Mouse (Mus musculus) MEL (cell line): ENCODE results near the gene Eed. TPM values are rescaled to one million over a fixed set of nuclear protein-coding genes. Genes with fewer than 3 reads are reported as not detected.

ENCODE experiments used
- DNase-seq: peaks from one replicate; pipeline ENCODE4 v3.0.0; 2011; ENCODE audit warnings: low read depth, low spot score
- H3K27ac ChIP-seq: 2 replicates; pipeline ENCODE4 v1.5.1; 2012; ENCODE audit warnings: low read depth, mild to moderate bottlenecking, control low read depth, low read length, moderate library complexity; ENCODE audit not compliant: control insufficient read depth
- H3K27me3 ChIP-seq, 2 experiments: fragments of 150-350 bp in 1 of 2; sonication (generic) in 1 of 2; 2 replicates each; pipeline ENCODE4 v1.6.1; 2012; ENCODE audit warnings: low read length in 2 of 2, mild to moderate bottlenecking in 2 of 2, improper control_type of control experiment in 1 of 2, moderate library complexity in 1 of 2; ENCODE audit not compliant: insufficient read depth in 2 of 2, control insufficient read depth in 1 of 2
- H3K36me3 ChIP-seq, 2 experiments: 2 replicates each; pipeline ENCODE4 v1.6.1; 2012 to 2014; ENCODE audit warnings: low read length in 2 of 2, improper control_type of control experiment in 1 of 2, inconsistent platforms in 1 of 2, mild to moderate bottlenecking in 1 of 2; ENCODE audit not compliant: insufficient read depth in 2 of 2, control insufficient read depth in 1 of 2
- H3K4me1 ChIP-seq, 2 experiments: fragments of 150-350 bp in 1 of 2; sonication (generic) in 1 of 2; 2 replicates each; pipeline ENCODE4 v1.6.1; 2012; ENCODE audit warnings: low read length in 2 of 2, improper control_type of control experiment in 1 of 2, mild to moderate bottlenecking in 1 of 2; ENCODE audit not compliant: insufficient read depth in 2 of 2, control insufficient read depth in 1 of 2
- H3K4me3 ChIP-seq, 2 experiments: fragments of 150-350 bp in 1 of 2; sonication (generic) in 1 of 2; 2 replicates each; pipeline ENCODE4 v1.5.1; 2012; ENCODE audit warnings: low read depth in 2 of 2, low read length in 2 of 2, mild to moderate bottlenecking in 2 of 2, moderate library complexity in 2 of 2, control low read depth in 1 of 2, improper control_type of control experiment in 1 of 2; ENCODE audit not compliant: control insufficient read depth in 1 of 2, insufficient read depth in 1 of 2
- H3K79me2 ChIP-seq: 2 replicates; pipeline ENCODE4 v1.6.1; 2012; ENCODE audit warnings: mild to moderate bottlenecking, low read length, moderate library complexity; ENCODE audit not compliant: control insufficient read depth, poor library complexity, insufficient read depth
- H3K9ac ChIP-seq: 2 replicates; pipeline ENCODE4 v1.6.1; 2012; ENCODE audit warnings: low read depth, mild to moderate bottlenecking, control low read depth, low read length, moderate library complexity; ENCODE audit not compliant: control insufficient read depth, poor library complexity, severe bottlenecking
- H3K9me3 ChIP-seq: fragments of 150-350 bp; sonication (generic); replicated peaks from 2 replicates; pipeline ENCODE4 v1.6.1; 2012; ENCODE audit warnings: mild to moderate bottlenecking, low read length, improper control_type of control experiment, moderate library complexity; ENCODE audit not compliant: insufficient read depth
- BHLHE40 ChIP-seq: IDR thresholded peaks from 2 replicates; pipeline ENCODE4 v1.6.1; 2012; ENCODE audit warnings: low read depth, mild to moderate bottlenecking, inconsistent platforms, low read length, improper control_type of control experiment, borderline replicate concordance
- CHD1 ChIP-seq: IDR thresholded peaks from 2 replicates; pipeline ENCODE4 v1.6.1; 2012; ENCODE audit warnings: low read depth, mild to moderate bottlenecking, inconsistent platforms, low read length, improper control_type of control experiment
- CTCF ChIP-seq, 3 experiments: IDR thresholded peaks in 2 of 3; conservative IDR thresholded peaks in 1 of 3; 2 replicates each; pipeline ENCODE4 v1.5.1; 2011 to 2012; ENCODE audit warnings: low read length in 3 of 3, low read depth in 2 of 3, mild to moderate bottlenecking in 2 of 3, improper control_type of control experiment in 1 of 3, inconsistent platforms in 1 of 3, mixed read lengths in 1 of 3, moderate library complexity in 1 of 3; ENCODE audit not compliant: control insufficient read depth in 1 of 3, insufficient read depth in 1 of 3, poor library complexity in 1 of 3, severe bottlenecking in 1 of 3
- ELF1 ChIP-seq: IDR thresholded peaks from 2 replicates; pipeline ENCODE4 v1.6.1; 2014; ENCODE audit warnings: low read depth, mild to moderate bottlenecking, inconsistent platforms, low read length, improper control_type of control experiment, moderate library complexity
- EP300 ChIP-seq, 2 experiments: IDR thresholded peaks; 2 replicates each; pipeline ENCODE4 v1.6.1; 2011; ENCODE audit warnings: improper control_type of control experiment in 2 of 2, low read length in 2 of 2, low read depth in 1 of 2, mild to moderate bottlenecking in 1 of 2
- ETS1 ChIP-seq: IDR thresholded peaks from 2 replicates; pipeline ENCODE4 v1.6.1; 2012; ENCODE audit warnings: low read depth, mild to moderate bottlenecking, inconsistent platforms, low read length, improper control_type of control experiment, moderate library complexity
- GABPA ChIP-seq: IDR thresholded peaks from 2 replicates; pipeline ENCODE4 v1.6.1; 2012; ENCODE audit warnings: low read depth, mild to moderate bottlenecking, inconsistent platforms, low read length, improper control_type of control experiment, moderate library complexity
- GATA1 ChIP-seq: IDR thresholded peaks from 2 replicates; pipeline ENCODE4 v1.6.1; 2011; ENCODE audit warnings: low read depth, low read length, improper control_type of control experiment
- HCFC1 ChIP-seq: IDR thresholded peaks from 2 replicates; pipeline ENCODE4 v1.6.1; 2012; ENCODE audit warnings: low read depth, mild to moderate bottlenecking, inconsistent platforms, low read length, improper control_type of control experiment, moderate library complexity
- JUND ChIP-seq: IDR thresholded peaks from 2 replicates; pipeline ENCODE4 v1.6.1; 2011; ENCODE audit warnings: low read depth, mild to moderate bottlenecking, improper control_type of control experiment, low read length
- MAX ChIP-seq: IDR thresholded peaks from 2 replicates; pipeline ENCODE4 v1.6.1; 2011; ENCODE audit warnings: low read length, improper control_type of control experiment
- MXI1 ChIP-seq: IDR thresholded peaks from 2 replicates; pipeline ENCODE4 v1.6.1; 2011; ENCODE audit warnings: mild to moderate bottlenecking, low read depth, low read length, improper control_type of control experiment
- MYC ChIP-seq: IDR thresholded peaks from 2 replicates; pipeline ENCODE4 v1.6.1; 2011; ENCODE audit warnings: low read depth, mild to moderate bottlenecking, low read length, improper control_type of control experiment, moderate library complexity
- NELFE ChIP-seq: IDR thresholded peaks from 2 replicates; pipeline ENCODE4 v1.6.1; 2011; ENCODE audit warnings: low read depth, low read length, improper control_type of control experiment
- NRF1 ChIP-seq: IDR thresholded peaks from 2 replicates; pipeline ENCODE4 v1.6.1; 2014; ENCODE audit warnings: low read depth, mild to moderate bottlenecking, inconsistent platforms, low read length, improper control_type of control experiment, moderate library complexity; ENCODE audit not compliant: poor library complexity, insufficient read depth, severe bottlenecking
- POLR2AphosphoS2 ChIP-seq: IDR thresholded peaks from 2 replicates; pipeline ENCODE4 v1.6.1; 2011; ENCODE audit warnings: low read length, improper control_type of control experiment
- POLR2AphosphoS5 ChIP-seq: IDR thresholded peaks from 2 replicates; pipeline ENCODE4 v1.6.1; 2012; ENCODE audit warnings: low read depth, borderline replicate concordance, mild to moderate bottlenecking, inconsistent platforms, low read length, moderate library complexity, mixed read lengths
- RAD21 ChIP-seq: IDR thresholded peaks from 2 replicates; pipeline ENCODE4 v1.6.1; 2011; ENCODE audit warnings: mild to moderate bottlenecking, low read depth, low read length, improper control_type of control experiment
- RCOR1 ChIP-seq: IDR thresholded peaks from 2 replicates; pipeline ENCODE4 v1.6.1; 2012; ENCODE audit warnings: low read depth, mild to moderate bottlenecking, inconsistent platforms, low read length, improper control_type of control experiment
- TBP ChIP-seq: IDR thresholded peaks from 2 replicates; pipeline ENCODE4 v1.8.0; 2011; ENCODE audit warnings: low read depth, low read length, improper control_type of control experiment
- TCF12 ChIP-seq: IDR thresholded peaks from 2 replicates; pipeline ENCODE4 v1.6.1; 2014; ENCODE audit warnings: low read depth, mild to moderate bottlenecking, inconsistent platforms, low read length, improper control_type of control experiment, moderate library complexity
- USF1 ChIP-seq: IDR thresholded peaks from 2 replicates; pipeline ENCODE4 v1.6.1; 2014; ENCODE audit warnings: low read depth, mild to moderate bottlenecking, inconsistent platforms, low read length, improper control_type of control experiment, moderate library complexity
- USF2 ChIP-seq, 2 experiments: IDR thresholded peaks; 2 replicates each; pipeline ENCODE4 v1.6.1; 2011 to 2012; ENCODE audit warnings: improper control_type of control experiment in 2 of 2, low read length in 2 of 2, borderline replicate concordance in 1 of 2, inconsistent platforms in 1 of 2, low read depth in 1 of 2, mild to moderate bottlenecking in 1 of 2; ENCODE audit not compliant: insufficient read depth in 1 of 2
- ZC3H11A ChIP-seq: IDR thresholded peaks from 2 replicates; pipeline ENCODE4 v1.6.1; 2012; ENCODE audit warnings: low read depth, mild to moderate bottlenecking, inconsistent platforms, low read length, improper control_type of control experiment
- ZKSCAN1 ChIP-seq: IDR thresholded peaks from 2 replicates; pipeline ENCODE4 v1.6.1; 2012; ENCODE audit warnings: low read depth, mild to moderate bottlenecking, inconsistent platforms, low read length, improper control_type of control experiment, moderate library complexity
- ZMIZ1 ChIP-seq: IDR thresholded peaks from 2 replicates; pipeline ENCODE4 v1.6.1; 2012; ENCODE audit warnings: low read depth, mild to moderate bottlenecking, inconsistent platforms, low read length, improper control_type of control experiment, moderate library complexity
- ZNF384 ChIP-seq: IDR thresholded peaks from 2 replicates; pipeline ENCODE4 v1.6.1; 2012; ENCODE audit warnings: low read depth, mild to moderate bottlenecking, inconsistent platforms, low read length, improper control_type of control experiment
- polyA plus RNA-seq, 2 experiments: library from polyadenylated mRNA; stranded (reverse) in 1 of 2; unstranded in 1 of 2; fragments of >175 nt in 1 of 2; fragments of >200 nt in 1 of 2; gene quantifications; 2 replicates each; pipeline versions ENCODE4 v1.2.1 to v1.2.4; 2012; ENCODE audit warnings: low replicate concordance in 2 of 2, low read depth in 1 of 2; ENCODE audit not compliant: insufficient read length in 2 of 2, insufficient read depth in 1 of 2, missing spikeins in 1 of 2
- total RNA-seq: library from RNA; depleted of rRNA; stranded (reverse); fragments of 300-350 nt; gene quantifications from 2 replicates; pipeline ENCODE4 v1.2.3, GENCODE M21; 2012

The Eed gene
- total and polyA plus RNA-seq, 3 experiments = 94.3 to 668 (median 166) TPM

DNA sequence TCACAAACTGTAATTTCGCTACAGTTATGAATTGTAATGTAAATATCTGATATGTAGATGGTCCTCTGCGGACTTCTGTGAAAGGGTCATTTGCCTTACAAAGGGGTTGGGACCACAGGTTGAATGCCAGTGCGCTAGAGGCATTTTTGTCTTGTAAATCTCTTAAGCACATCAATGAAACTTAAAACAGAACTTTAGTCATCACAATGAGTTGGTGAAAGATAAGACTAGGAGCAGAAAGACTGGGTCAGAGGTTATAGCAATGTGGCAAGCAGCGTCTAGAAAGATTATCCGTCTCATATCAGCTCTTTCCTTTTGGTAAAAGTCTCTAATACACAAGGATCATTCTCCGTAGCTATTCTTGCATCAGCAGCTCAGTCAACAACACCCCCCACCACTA is 44.2 kb upstream of the Eed start:
- H3K4me3 ChIP-seq = no peak overlapping the region
- no peak overlapping the region for H3K9ac ChIP-seq

DNA sequence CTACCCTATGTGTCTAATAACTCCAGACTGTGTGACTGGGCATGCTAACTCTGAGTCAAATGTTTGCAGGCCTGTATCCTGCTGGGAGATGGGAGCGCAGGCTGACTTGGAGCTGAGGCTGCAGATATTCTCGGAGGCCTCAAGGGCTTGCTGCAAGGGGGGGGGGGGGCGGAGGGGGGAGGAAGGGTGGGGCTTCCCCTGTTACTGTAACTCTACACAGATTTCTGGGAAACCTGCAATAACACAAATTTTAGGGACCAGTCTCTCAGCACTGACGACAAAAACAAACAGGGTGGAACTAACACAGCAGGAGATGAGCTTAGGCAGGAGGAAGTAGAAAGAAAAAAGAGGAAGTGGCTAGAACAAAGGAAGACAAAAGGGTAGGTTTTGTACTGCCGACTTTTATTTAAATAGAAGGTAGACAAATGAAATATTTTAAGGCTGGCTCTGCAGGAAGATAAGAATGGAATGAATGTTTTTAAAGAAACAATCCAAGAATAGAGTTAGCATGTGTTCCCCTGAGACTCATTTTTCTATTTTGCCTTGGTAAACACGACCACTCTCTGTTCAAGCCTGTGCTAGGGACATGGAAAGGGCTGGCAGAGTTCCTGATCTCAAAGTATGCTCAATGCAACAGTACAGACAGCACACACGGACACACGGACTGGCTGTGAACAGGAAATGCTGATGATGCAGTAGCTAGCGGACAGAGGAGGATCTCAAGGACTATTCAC is 42.4 kb upstream of the Eed start:
- H3K27me3 ChIP-seq = no peaks in the 10 kb centered on the region
- H3K9ac ChIP-seq = peak overlapping the region; percentile 52
- peak overlapping the region; percentile 40 to 47; a peak in 2 of 4 replicates for H3K4me3 ChIP-seq
- peaks cover 3 to 15% of the 10 kb centered on the region in 2 experiments for H3K4me1 ChIP-seq
- H3K9me3 ChIP-seq = no peaks in the 10 kb centered on the region
- H3K27ac ChIP-seq = peak overlapping the region; percentile 61
- H3K36me3 ChIP-seq = peaks cover 0 to 8% of the 10 kb centered on the region in 2 experiments; a peak in 2 of 4 replicates
- TF ChIP-seq GATA1 (peak; percentile 53; the same call in 1 of the 2 replicates), EP300 (IDR thresholded peaks at IDR 0.05; ENCODE audit: low read depth in 1 of 2, low read length in 2 of 2) (peak; percentile 10 to 54; a peak in 2 of 4 replicates), MXI1 (peak; percentile 47; the same call in 1 of the 2 replicates), BHLHE40 (no peak), ZC3H11A (no peak), MAX (no peak), POLR2AphosphoS2 (no peak), CTCF (IDR thresholded peaks at IDR 0.05 in 2 of 3, conservative IDR thresholded peaks at IDR 0.05 in 1 of 3; ENCODE audit: control insufficient read depth in 1 of 3, insufficient read depth in 1 of 3, low read depth in 2 of 3, low read length in 3 of 3, poor library complexity in 1 of 3, severe bottlenecking in 1 of 3) (no peak), GABPA (no peak), TCF12 (no peak), TBP (peak; percentile 9; the same call in 1 of the 2 replicates), ETS1 (no peak), POLR2AphosphoS5 (no peak), ELF1 (peak; percentile 46), RAD21 (no peak; the same call in none of the 2 replicates), CHD1 (no peak), RCOR1 (0 out of 2 replicates have a peak, but pooled peaks have one; percentile 16), MYC (no peak), NRF1 (no peak), ZMIZ1 (no peak), USF1 (0 out of 2 replicates have a peak, but pooled peaks have one; percentile 10), HCFC1 (peak; percentile 47; the same call in 1 of the 2 replicates), ZKSCAN1 (no peak), USF2 (IDR thresholded peaks at IDR 0.05; ENCODE audit: borderline replicate concordance in 1 of 2, insufficient read depth in 1 of 2, low read depth in 1 of 2, low read length in 2 of 2) (no peak), ZNF384 (no peak), NELFE (no peak; the same call in 1 of the 2 replicates), JUND (no peak)
- peak; percentile 84 for DNase-seq
- H3K79me2 ChIP-seq = no peaks in the 10 kb centered on the region

More for the DNA sequence above, 44.2 kb upstream of the Eed start:
- peaks cover 3 to 15% of the 10 kb centered on the region in 2 experiments for H3K4me1 ChIP-seq
- TF ChIP-seq GATA1 (peak; percentile 45), TCF12 (no peak)
- TF ChIP-seq, all 39 proteins: peak for 1
- H3K27me3 ChIP-seq = no peaks in the 10 kb centered on the region
- peaks cover 0 to 8% of the 10 kb centered on the region in 2 experiments; a peak in 2 of 4 replicates for H3K36me3 ChIP-seq
- peak; percentile 36 for DNase-seq
- no peak overlapping the region for H3K27ac ChIP-seq
- no peaks in the 10 kb centered on the region for H3K79me2 ChIP-seq
- H3K9me3 ChIP-seq = no peaks in the 10 kb centered on the region
